14 mouse cellular contexts compared by ENCODE assay signal in genomic region chr11:51011821-51012220, GRCm38 (mm10). TPM values are rescaled to one million over a fixed set of nuclear protein-coding genes. Genes with fewer than 3 reads are reported as not detected.
DNase-seq lines count a peak whose midpoint lies in the region; ATAC-seq and TF ChIP-seq lines count a peak whose summit lies in the region.
"Had no signal": no experiment of that assay in that cellular context is flagged by ENCODE, and none has a peak within 500 bp of the region (broad histone marks: within the 10 kb centered on the region; RNA-seq: fewer than 3 reads in every experiment).

No protein-coding gene starts in this region.

- H3K27ac ChIP-seq in hindbrain, postnatal 0 days = no peak overlapping the region
- no peak overlapping the region for H3K27ac ChIP-seq in hindbrain, embryonic 16.5 days (ENCODE audit: low read depth, low read length)
- H3K27ac ChIP-seq: limb, embryonic 10.5 days; neural tube, embryonic 12.5 days had no signal

- TF ChIP-seq CTCF in hindbrain, postnatal 0 days (IDR thresholded peaks at IDR 0.05; ENCODE audit: low read depth) = no peak

- no peak for ATAC-seq in hindbrain, postnatal 0 days
- ATAC-seq in hindbrain, embryonic 16.5 days = no peak
- ATAC-seq: intestine, postnatal 0 days had no signal

- no peaks in the 10 kb centered on the region for H3K27me3 ChIP-seq in hindbrain, postnatal 0 days (ENCODE audit: insufficient read depth, low read length)
- H3K27me3 ChIP-seq in hindbrain, embryonic 16.5 days (replicated peaks; ENCODE audit: control insufficient read depth, insufficient read depth, low read length) = no peaks in the 10 kb centered on the region
- H3K27me3 ChIP-seq: neural tube, embryonic 12.5 days had no signal

- H3K4me1 ChIP-seq in hindbrain, postnatal 0 days (ENCODE audit: insufficient read depth, low read length) = no peaks in the 10 kb centered on the region
- H3K4me1 ChIP-seq in hindbrain, embryonic 16.5 days (ENCODE audit: control insufficient read depth, insufficient read depth, low read depth, low read length) = no peaks in the 10 kb centered on the region
- H3K4me1 ChIP-seq: limb, embryonic 10.5 days; neural tube, embryonic 12.5 days had no signal

- no peak overlapping the region for H3K4me2 ChIP-seq in hindbrain, postnatal 0 days (ENCODE audit: low read depth, low read length)
- no peak overlapping the region for H3K4me2 ChIP-seq in hindbrain, embryonic 16.5 days (ENCODE audit: low read length)
- H3K4me2 ChIP-seq: neural tube, embryonic 12.5 days had no signal

- no peak overlapping the region for H3K9ac ChIP-seq in hindbrain, postnatal 0 days (replicated peaks; ENCODE audit: low read length)
- H3K9ac ChIP-seq in hindbrain, embryonic 16.5 days (ENCODE audit: low read depth, low read length) = no peak overlapping the region
- H3K9ac ChIP-seq: neural tube, embryonic 12.5 days had no signal

- no peaks in the 10 kb centered on the region for H3K9me3 ChIP-seq in hindbrain, postnatal 0 days (ENCODE audit: low read length)
- H3K9me3 ChIP-seq in hindbrain, embryonic 16.5 days (ENCODE audit: control insufficient read depth, low read length) = no peaks in the 10 kb centered on the region
- H3K9me3 ChIP-seq: limb, embryonic 10.5 days; neural tube, embryonic 12.5 days had no signal

- DNase-seq in hindbrain, postnatal 0 days (ENCODE audit: low spot score) = peak; percentile 55
- DNase-seq in adrenal gland, adult 18-20 months (ENCODE audit: low spot score in 2 of 2) = peak; percentile 73 to 87
- DNase-seq in brain, adult 2 months (ENCODE audit: low read depth, low spot score) = peak; percentile 1
- peak; percentile 46 for DNase-seq in lung, postnatal 14 days
- no peak for DNase-seq in thymus, postnatal 0 days (ENCODE audit: low spot score)
- DNase-seq in c-Kit-positive CD71-positive TER-119-positive erythroid progenitor cells, embryonic 14.5 days (ENCODE audit: low spot score) = no peak
- no peak for DNase-seq in cerebellum, adult 11-12 months
- DNase-seq: thymus, adult 2 months had no signal

- no peak overlapping the region for H3K4me3 ChIP-seq in hindbrain, postnatal 0 days (ENCODE audit: low read length)
- H3K4me3 ChIP-seq in hindbrain, embryonic 16.5 days (ENCODE audit: low read length) = no peak overlapping the region
- H3K4me3 ChIP-seq: limb, embryonic 10.5 days; neural tube, embryonic 12.5 days had no signal

- 28% methylated on average over 5 of the region's 5 CpGs for WGBS in hindbrain, postnatal 0 days
- 68% methylated on average over 5 of the region's 5 CpGs for WGBS in hindbrain, embryonic 16.5 days

- no peaks in the 10 kb centered on the region for H3K36me3 ChIP-seq in hindbrain, postnatal 0 days (ENCODE audit: insufficient read depth, low read length)
- H3K36me3 ChIP-seq in hindbrain, embryonic 16.5 days (ENCODE audit: control insufficient read depth, insufficient read depth, low read length) = no peaks in the 10 kb centered on the region
- H3K36me3 ChIP-seq: limb, embryonic 10.5 days; neural tube, embryonic 12.5 days had no signal

RNA-seq across cellular contexts. Expression of gene Olfr54, which starts 2.2 kb away (rescaled TPM):
- total RNA-seq in hindbrain, postnatal 0 days (2014; rRNA removed) = not detected in 2 replicates
- polyA plus RNA-seq in hindbrain, postnatal 0 days (2015; fragmentation: Nextera tagmentation; extraction: Ambion mirVana) = not detected in 2 replicates
- not detected in 2 replicates for polyA plus RNA-seq in hindbrain, embryonic 16.5 days (2015; fragmentation: Nextera tagmentation; extraction: Ambion mirVana)
- under 1 TPM in 1 of 2 experiments, not detected in 1; 0.43 TPM for total RNA-seq in adrenal gland, adult 18-20 months (2021)
- polyA plus RNA-seq in thymus, postnatal 0 days (2015; fragmentation: Nextera tagmentation; extraction: Ambion mirVana) = 0.03 TPM in 1 of 2 replicates, not detected in the other
- polyA plus RNA-seq: cortical plate, adult 2 months; intestine, postnatal 0 days; limb, embryonic 10.5 days; neural tube, embryonic 12.5 days; thymus, adult 2 months had no signal

RNA-seq across cellular contexts. Expression of gene Olfr51, which starts 8.4 kb away (rescaled TPM):
- total RNA-seq in hindbrain, postnatal 0 days (2014; rRNA removed) = not detected in 2 replicates
- not detected in 2 replicates for polyA plus RNA-seq in hindbrain, postnatal 0 days (2015; fragmentation: Nextera tagmentation; extraction: Ambion mirVana)
- not detected in 2 replicates for polyA plus RNA-seq in hindbrain, embryonic 16.5 days (2015; fragmentation: Nextera tagmentation; extraction: Ambion mirVana)
- not detected for total RNA-seq in adrenal gland, adult 18-20 months (2021)
- polyA plus RNA-seq in thymus, postnatal 0 days (2015; fragmentation: Nextera tagmentation; extraction: Ambion mirVana) = not detected in 2 replicates
- total RNA-seq: megakaryocyte, adult 5-6 weeks had no signal
- polyA plus RNA-seq: cortical plate, adult 2 months; intestine, postnatal 0 days; limb, embryonic 10.5 days; neural tube, embryonic 12.5 days; thymus, adult 2 months had no signal

RNA-seq across cellular contexts. Expression of gene Olfr1377, which starts 30.1 kb away (rescaled TPM):
- not detected in 2 replicates for total RNA-seq in hindbrain, postnatal 0 days (2014; rRNA removed)
- polyA plus RNA-seq in hindbrain, postnatal 0 days (2015; fragmentation: Nextera tagmentation; extraction: Ambion mirVana) = not detected in 2 replicates
- polyA plus RNA-seq in hindbrain, embryonic 16.5 days (2015; fragmentation: Nextera tagmentation; extraction: Ambion mirVana) = not detected in 2 replicates
- not detected for total RNA-seq in adrenal gland, adult 18-20 months (2021)
- not detected in 2 replicates for polyA plus RNA-seq in thymus, postnatal 0 days (2015; fragmentation: Nextera tagmentation; extraction: Ambion mirVana)
- total RNA-seq: megakaryocyte, adult 5-6 weeks had no signal
- polyA plus RNA-seq: cortical plate, adult 2 months; intestine, postnatal 0 days; limb, embryonic 10.5 days; neural tube, embryonic 12.5 days had no signal

RNA-seq across cellular contexts. Expression of gene Olfr1375, which starts 36.1 kb away (rescaled TPM):
- not detected in 2 replicates for total RNA-seq in hindbrain, postnatal 0 days (2014; rRNA removed)
- not detected in 2 replicates for polyA plus RNA-seq in hindbrain, postnatal 0 days (2015; fragmentation: Nextera tagmentation; extraction: Ambion mirVana)
- not detected in 2 replicates for polyA plus RNA-seq in hindbrain, embryonic 16.5 days (2015; fragmentation: Nextera tagmentation; extraction: Ambion mirVana)
- not detected for total RNA-seq in adrenal gland, adult 18-20 months (2021)
- not detected in 2 replicates for polyA plus RNA-seq in thymus, postnatal 0 days (2015; fragmentation: Nextera tagmentation; extraction: Ambion mirVana)
- total RNA-seq: megakaryocyte, adult 5-6 weeks had no signal
- polyA plus RNA-seq: cortical plate, adult 2 months; intestine, postnatal 0 days; limb, embryonic 10.5 days; neural tube, embryonic 12.5 days; thymus, adult 2 months had no signal

RNA-seq across cellular contexts. Expression of gene Olfr1378, which starts 45.5 kb away (rescaled TPM):
- total RNA-seq in hindbrain, postnatal 0 days (2014; rRNA removed) = not detected in 2 replicates
- polyA plus RNA-seq in hindbrain, postnatal 0 days (2015; fragmentation: Nextera tagmentation; extraction: Ambion mirVana) = not detected in 2 replicates
- not detected in 2 replicates for polyA plus RNA-seq in hindbrain, embryonic 16.5 days (2015; fragmentation: Nextera tagmentation; extraction: Ambion mirVana)
- not detected for total RNA-seq in adrenal gland, adult 18-20 months (2021)
- not detected in 2 replicates for polyA plus RNA-seq in thymus, postnatal 0 days (2015; fragmentation: Nextera tagmentation; extraction: Ambion mirVana)
- total RNA-seq: megakaryocyte, adult 5-6 weeks had no signal
- polyA plus RNA-seq: cortical plate, adult 2 months; intestine, postnatal 0 days; limb, embryonic 10.5 days; neural tube, embryonic 12.5 days; thymus, adult 2 months had no signal

Comparison
In these comparisons a context has a peak if more than half of its experiments do, and no peak if none do; other contexts are left out.
1. DNase-seq: peak in hindbrain, postnatal 0 days (single experiment), adrenal gland, adult 18-20 months (2 of 2), brain, adult 2 months (single experiment) and lung, postnatal 14 days (single experiment); none in thymus, postnatal 0 days (single experiment), c-Kit-positive CD71-positive TER-119-positive erythroid progenitor cells, embryonic 14.5 days (single experiment) and cerebellum, adult 11-12 months (single experiment).